Mouse (Mus musculus) liver, postnatal 0 days (tissue): ENCODE results near the gene Mlh3.

Source experiments
- CTCF ChIP-seq: sonication (generic); IDR thresholded peaks from 2 replicates; pipeline ENCODE4 v1.5.1; 2016; ENCODE audit warnings: antibody characterized with exemption, low read depth
- EP300 ChIP-seq: IDR thresholded peaks from 2 replicates; pipeline ENCODE4 v1.6.1; 2016; ENCODE audit warnings: antibody characterized with exemption, low read depth, mild to moderate bottlenecking

DNA sequence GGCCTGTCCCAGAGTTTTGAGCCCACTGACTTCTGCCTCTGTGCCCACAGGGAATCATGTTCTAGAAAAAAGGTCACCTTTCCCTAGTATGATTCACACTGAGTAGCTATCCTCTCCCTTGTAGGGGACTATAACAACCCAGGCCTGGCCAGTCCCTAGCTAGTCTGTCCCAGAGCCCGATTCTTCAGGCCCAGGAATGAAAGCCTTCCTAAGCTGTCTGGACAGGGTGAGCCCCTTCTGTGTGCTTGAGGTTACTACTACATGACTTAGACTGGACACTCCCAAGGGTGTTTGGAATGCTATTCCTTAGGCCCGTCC, 68.6 kb downstream of the Mlh3 start:
- TF ChIP-seq CTCF (no peak), EP300 (no peak)
